Mouse (Mus musculus): ENCODE results near the gene Tfap2c.

- TF ChIP-seq CTCF (IDR thresholded peaks at IDR 0.05; ENCODE audit: extremely low read depth, insufficient read length, insufficient replicate concordance, low read depth, low read length), result no peak
- no peak for TF ChIP-seq POLR2A (IDR thresholded peaks at IDR 0.05; ENCODE audit: low read depth, low read length)
Observed at GRCm38 (mm10) chr2:172546551-172546950, 2.8 kb upstream of the Tfap2c start.

All from small intestine, adult 2 months (tissue).